8 mouse cellular contexts compared by ENCODE assay signal in the genomic region with DNA sequence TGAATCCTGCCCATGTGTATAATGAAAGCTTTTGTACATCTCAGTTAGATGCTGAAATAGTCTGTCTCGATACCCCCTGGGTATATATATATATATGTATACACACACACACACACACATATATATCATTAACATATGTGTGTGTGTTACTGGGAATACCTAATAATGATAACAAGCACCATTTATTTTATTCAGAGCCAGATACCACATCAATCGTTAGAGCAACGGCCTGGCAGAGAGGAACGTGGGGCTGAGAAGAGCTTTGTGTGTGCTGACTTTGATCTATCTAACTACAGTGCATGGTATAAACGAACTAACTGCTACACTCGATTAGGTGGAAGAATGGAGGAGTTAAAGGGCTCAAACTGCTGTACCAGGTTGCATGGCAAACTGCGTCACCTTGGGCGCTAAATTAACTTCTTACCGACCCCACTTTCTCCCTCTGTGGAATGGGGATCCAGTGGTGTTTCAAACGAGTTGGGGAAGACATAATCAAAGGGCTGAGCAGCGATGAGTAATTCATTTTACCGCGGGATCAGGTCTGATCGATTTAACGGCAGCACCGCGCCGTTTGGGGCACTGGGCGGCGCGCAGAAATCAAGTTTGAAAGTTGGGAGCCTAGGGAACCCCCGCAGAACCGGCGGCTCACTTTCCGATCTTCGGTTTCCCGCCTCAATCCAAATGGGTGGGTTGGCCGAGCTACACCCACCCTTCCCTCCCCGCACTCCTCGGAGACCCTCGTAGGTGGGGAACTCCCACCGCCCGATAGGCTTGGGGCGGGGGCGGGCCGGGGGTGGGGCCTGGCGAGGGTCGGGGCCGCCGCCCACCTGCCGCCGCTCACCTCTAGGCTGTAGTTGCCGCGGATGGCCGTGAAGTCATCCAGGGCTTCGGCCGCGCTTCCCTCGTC. TPM values are rescaled to one million over a fixed set of nuclear protein-coding genes. Genes with fewer than 3 reads are reported as not detected.
DNase-seq lines count a peak whose midpoint lies in the region; ATAC-seq and TF ChIP-seq lines count a peak whose summit lies in the region.

No protein-coding gene starts in this region.

- intact Hi-C loops in gastrocnemius, postnatal 14 days (cut with DNase I; ENCODE audit: low total_unique reads) = no loop called here

- 2% methylated on average over 49 of the region's 49 CpGs for WGBS in kidney, embryonic 14.5 days
- 1% methylated on average over 48 of the region's 49 CpGs for WGBS in olfactory bulb, adult 2 months

- no peaks in the 10 kb centered on the region for H3K27me3 ChIP-seq in kidney, embryonic 14.5 days (ENCODE audit: control insufficient read depth, insufficient read depth, low read length)

- no peaks in the 10 kb centered on the region for H3K9me3 ChIP-seq in kidney, embryonic 14.5 days (ENCODE audit: control insufficient read depth, low read length)

- no peak for TF ChIP-seq CTCF in olfactory bulb, adult 2 months (IDR thresholded peaks at IDR 0.05; ENCODE audit: insufficient read depth, low read depth, low read length)

- peak overlapping the region; percentile 94 for H3K9ac ChIP-seq in kidney, embryonic 14.5 days (ENCODE audit: low read depth, low read length)

- H3K36me3 ChIP-seq in kidney, embryonic 14.5 days (ENCODE audit: control insufficient read depth, insufficient read depth, low read length) = peaks cover 7% of the 10 kb centered on the region

- ATAC-seq in kidney, embryonic 14.5 days (ENCODE audit: low FRiP score, low TSS enrichment) = peak; percentile 94
- no peak for ATAC-seq in frontal cortex, adult (ENCODE audit: low TSS enrichment)

- H3K27ac ChIP-seq in kidney, embryonic 14.5 days (ENCODE audit: low read depth, low read length) = peak overlapping the region; percentile 99
- H3K27ac ChIP-seq in olfactory bulb, adult 2 months (ENCODE audit: insufficient read depth, low read depth, low read length) = no peak overlapping the region

- H3K4me3 ChIP-seq in kidney, embryonic 14.5 days (ENCODE audit: low read length) = peak overlapping the region; percentile 75
- H3K4me3 ChIP-seq in olfactory bulb, adult 2 months (ENCODE audit: insufficient read depth, low read depth, low read length) = peak overlapping the region; percentile 89

- peak overlapping the region; percentile 72 for H3K4me2 ChIP-seq in kidney, embryonic 14.5 days (replicated peaks; ENCODE audit: low read depth, low read length)

- H3K4me1 ChIP-seq in kidney, embryonic 14.5 days (ENCODE audit: control insufficient read depth, insufficient read depth, low read length) = 0 out of 2 replicates have a peak, but pooled peaks cover 4% of the 10 kb centered on the region
- H3K4me1 ChIP-seq in olfactory bulb, adult 2 months (ENCODE audit: control insufficient read depth, insufficient read depth, low read length) = 0 out of 2 replicates have a peak, but pooled peaks cover 3% of the 10 kb centered on the region

- peak; percentile 6 to 37 for DNase-seq in urinary bladder, adult 18-20 months (ENCODE audit: low spot score in 2 of 2)
- DNase-seq in urinary bladder, postnatal 10 days (ENCODE audit: low spot score) = no peak
- DNase-seq in brain, adult 2 months (ENCODE audit: low read depth, low spot score) = peak; percentile 19
- peak; percentile 20 for DNase-seq in gastrocnemius, postnatal 14 days
- peak; percentile 37 to 47 for DNase-seq in lung, adult 18-20 months

- TF ChIP-seq POLR2A in olfactory bulb, adult 2 months (IDR thresholded peaks at IDR 0.05; ENCODE audit: insufficient read depth, low read depth, low read length) = no peak

RNA-seq across cellular contexts. Expression of gene Rbl1, which starts 0.6 kb away (rescaled TPM):
- 1 to 10 TPM; 2.0 to 3.8 TPM for total RNA-seq in gastrocnemius, postnatal 14 days (2021)
- 26.7 and 29.7 TPM in 2 replicates for polyA plus RNA-seq in kidney, embryonic 14.5 days (2014; fragmentation: Nextera tagmentation; extraction: Ambion mirVana)
- not detected in 2 replicates for polyA plus RNA-seq in olfactory bulb, adult 2 months (2012; ENCODE audit: insufficient read depth, insufficient read length, low replicate concordance, missing spikeins)

Comparison
In these comparisons a context has a peak if more than half of its experiments do, and no peak if none do; other contexts are left out.
1. RNA of gene Rbl1, which starts 0.6 kb away (polyA plus RNA-seq): 26.7 to 29.7 TPM in kidney, embryonic 14.5 days; not detected in olfactory bulb, adult 2 months; every median in the first group is over 10 times any median in the second.